Mouse (Mus musculus) heart, postnatal 0 days (tissue): ENCODE data around the gene Snx29.

Source experiments
- CTCF ChIP-seq: IDR thresholded peaks from 2 replicates; pipeline ENCODE4 v1.5.1; 2016; ENCODE audit warnings: antibody characterized with exemption, control low read depth, low read depth
- EP300 ChIP-seq: IDR thresholded peaks from 2 replicates; pipeline ENCODE4 v1.6.1; 2016; ENCODE audit warnings: antibody characterized with exemption, low read depth

DNA sequence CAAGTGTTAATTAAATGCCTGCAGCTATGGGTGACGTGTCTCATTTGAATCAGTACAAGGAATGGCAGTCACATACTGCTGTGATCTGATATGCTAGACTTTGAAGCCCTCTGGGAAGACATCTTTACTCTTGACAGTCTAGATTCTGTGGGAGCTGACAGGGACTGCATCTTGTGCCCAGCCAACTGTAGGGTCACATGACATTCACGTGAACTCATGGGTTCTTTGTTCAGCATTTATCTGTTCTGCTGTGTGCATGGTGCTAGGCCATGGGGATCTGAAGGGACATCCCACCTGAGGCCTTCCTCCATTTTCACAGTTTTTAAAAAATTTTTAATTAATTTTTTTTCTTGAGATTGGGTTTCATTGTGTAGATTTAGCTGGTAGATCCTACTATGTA lies 91.9 kb downstream of the Snx29 start:
- TF ChIP-seq EP300 = no peak
- no peak for TF ChIP-seq CTCF
